Mouse (Mus musculus) natural killer cell, adult 2 months (primary cell): ENCODE data around the gene Adam12.

Experiments
- DNase-seq, 2 experiments: peaks; one replicate each; pipeline ENCODE4 v3.0.0; 2022; ENCODE audit warnings: low spot score in 2 of 2

The Adam12 gene

DNA sequence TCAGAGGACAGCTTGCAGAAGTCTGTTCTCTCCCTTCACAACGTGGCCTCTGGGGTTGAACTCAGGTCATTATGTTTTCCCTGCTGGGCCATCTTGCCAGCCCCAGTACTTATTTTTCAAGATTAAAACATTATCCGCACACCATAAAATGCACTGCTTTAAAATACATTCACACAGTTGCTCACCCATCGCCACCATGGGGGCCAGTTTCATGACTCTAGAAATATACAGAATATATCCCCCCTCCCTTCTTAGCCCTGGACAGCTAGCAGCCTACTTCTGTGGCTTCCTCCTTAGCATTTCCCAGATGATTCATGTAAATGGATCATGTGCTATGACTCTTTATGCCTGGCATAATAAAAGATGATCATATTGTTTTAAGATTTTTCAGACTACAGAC is 355.8 kb downstream of the Adam12 start:
- DNase-seq, result no peak

DNA sequence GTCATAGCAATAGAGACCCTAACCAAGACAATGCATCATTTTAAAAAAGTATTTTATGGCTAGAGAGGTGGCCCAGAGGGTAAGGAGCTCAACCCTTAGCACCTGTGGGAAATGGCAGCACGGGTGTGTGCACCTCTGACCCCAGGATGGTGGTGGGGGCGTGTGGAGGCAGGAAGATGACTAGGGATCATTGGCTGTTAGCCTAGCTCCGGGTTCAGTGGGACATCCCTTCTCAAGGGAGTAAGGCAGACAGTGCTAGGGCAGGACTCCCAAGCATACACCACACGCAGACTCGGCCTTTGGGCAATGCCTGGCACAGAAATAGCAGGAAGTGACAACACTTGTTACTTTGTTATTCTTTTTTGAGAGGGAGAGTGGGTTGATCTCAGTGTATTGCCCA is 359.2 kb downstream of the Adam12 start:
- no peak for DNase-seq

DNA sequence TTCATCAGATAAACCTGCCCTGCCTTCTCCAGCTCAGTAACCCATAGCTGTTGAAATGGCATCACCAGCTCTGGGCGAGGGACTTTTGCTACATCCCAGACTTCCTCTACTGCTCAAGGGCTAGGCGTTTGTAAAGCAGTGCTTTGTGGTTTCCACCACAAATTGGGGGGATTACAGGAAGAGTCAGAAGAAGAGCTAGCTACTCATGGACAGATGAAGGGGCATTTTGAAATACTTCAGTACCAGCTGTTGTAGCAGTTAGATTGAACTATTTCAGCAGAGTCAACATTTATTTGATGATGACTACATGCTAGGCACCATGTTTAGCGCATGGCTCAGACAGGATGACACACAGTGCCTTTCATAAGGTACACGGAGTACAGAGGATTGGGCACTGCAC is 361.7 kb downstream of the Adam12 start:
- no peak for DNase-seq

DNA sequence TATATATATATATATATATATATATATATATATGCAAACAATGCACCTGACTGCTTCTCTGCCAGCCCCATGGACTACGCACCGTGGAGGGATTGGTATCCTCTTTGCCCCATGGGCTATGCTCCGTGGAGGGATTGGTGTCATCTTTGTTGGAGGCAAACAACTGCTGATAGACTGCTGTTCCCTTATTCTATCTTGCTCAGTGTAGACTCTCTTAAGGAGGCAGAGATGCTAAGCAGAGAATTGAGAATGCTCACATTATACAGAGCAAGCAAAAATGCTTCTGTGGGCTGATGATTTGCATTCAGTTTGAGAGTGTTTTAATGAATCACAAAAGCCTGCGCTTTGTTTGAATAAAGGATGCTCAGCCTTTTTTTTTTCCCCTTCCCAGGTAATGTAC is 368.3 kb downstream of the Adam12 start:
- DNase-seq, result no peak

- DNase-seq, result no peak
Observed at GRCm38 (mm10) chr7:133863151-133863550, 368.8 kb downstream of the Adam12 start.

DNA sequence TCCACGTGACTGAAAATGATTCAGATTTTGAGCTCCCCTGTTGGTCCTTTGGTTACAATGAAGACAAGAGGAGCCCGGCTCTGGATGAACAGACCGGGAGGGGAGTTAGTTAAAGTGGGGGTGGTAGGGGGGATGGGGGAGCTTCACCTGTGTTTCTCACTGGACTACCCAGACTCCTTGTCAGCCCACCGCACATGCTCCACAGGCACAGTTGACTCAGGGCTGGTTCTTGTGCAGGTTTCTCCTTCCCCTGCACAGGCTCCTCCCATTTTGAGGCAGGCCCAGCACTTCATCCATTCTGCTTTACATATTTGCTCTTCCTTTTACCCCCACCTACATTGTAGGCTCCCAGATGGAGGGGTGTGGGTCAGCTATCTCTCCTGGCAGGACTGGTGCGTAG is 369.2 kb downstream of the Adam12 start:
- DNase-seq, result no peak

- DNase-seq, result no peak
Observed at GRCm38 (mm10) chr7:133862233-133862632, 369.7 kb downstream of the Adam12 start.

- no peak for DNase-seq
Observed at GRCm38 (mm10) chr7:133859548-133859947, 372.4 kb downstream of the Adam12 start.

DNA sequence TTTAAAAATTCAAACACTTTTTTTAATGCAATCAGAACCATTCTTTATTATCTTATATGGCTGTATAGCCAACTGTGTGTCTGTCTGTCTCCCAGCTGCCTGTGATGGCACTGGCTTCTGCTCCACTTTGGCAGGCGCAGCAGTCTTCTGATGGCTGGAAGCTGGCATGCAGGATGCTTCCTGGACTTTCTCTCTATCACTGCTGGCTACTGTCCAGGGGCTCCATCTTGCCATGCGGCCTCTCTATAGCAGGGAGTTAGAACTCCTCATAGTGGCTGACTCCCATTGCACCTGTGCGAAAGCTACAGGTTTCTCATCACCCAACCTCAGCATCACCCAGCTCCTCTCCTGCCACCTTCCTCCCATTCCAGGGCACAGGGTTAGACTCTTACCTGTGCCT is 373.4 kb downstream of the Adam12 start:
- DNase-seq, result no peak

GRCm38 (mm10) chr7:133856278-133856677 is 375.7 kb downstream of the Adam12 start:
- DNase-seq, result peak; percentile 2 to 4

GRCm38 (mm10) chr7:133850735-133851134 is 381.2 kb downstream of the Adam12 start:
- DNase-seq, result no peak

- no peak for DNase-seq
Observed at GRCm38 (mm10) chr7:133848180-133848579, 383.8 kb downstream of the Adam12 start.

DNA sequence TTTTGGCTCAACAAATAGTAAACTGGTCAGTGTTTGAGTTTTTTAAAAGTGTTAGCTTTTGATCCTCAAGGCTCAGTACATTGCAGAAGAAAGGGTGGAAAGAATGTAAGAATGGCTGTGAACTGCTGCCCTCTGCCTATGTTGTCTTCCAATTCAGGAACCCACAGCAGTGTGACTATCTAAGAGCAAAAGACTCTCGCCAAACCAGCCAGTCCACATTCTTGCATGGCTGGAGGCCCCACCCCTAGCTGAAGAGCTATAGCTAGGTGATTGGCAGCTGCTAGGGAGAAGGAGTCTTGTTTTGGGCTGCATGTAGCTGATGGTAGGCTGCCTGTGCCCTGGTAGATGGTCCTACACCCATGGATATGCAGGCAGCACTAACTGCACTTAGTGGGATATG is 384.8 kb downstream of the Adam12 start:
- DNase-seq, result no peak

GRCm38 (mm10) chr7:133842079-133842478 is 389.9 kb downstream of the Adam12 start:
- no peak for DNase-seq

DNA sequence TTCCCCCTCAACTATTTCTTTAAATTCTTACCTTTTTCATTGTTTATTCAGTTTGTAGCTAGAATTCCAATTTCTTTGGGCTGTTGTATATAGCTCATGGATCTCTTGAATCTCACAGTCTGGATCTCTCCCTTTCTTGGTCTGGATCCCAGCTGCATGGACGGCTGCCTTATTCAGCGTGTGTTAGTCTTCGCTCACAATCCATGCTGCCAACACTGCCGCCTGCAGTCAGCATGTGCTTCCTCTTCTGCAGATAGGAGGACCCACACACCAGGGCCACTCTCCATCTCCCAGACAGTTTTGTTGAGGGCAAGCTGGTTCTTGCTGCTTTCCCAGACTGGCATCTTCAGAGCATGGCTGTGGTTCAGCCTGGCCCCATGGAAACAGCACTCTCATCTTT is 392.4 kb downstream of the Adam12 start:
- no peak for DNase-seq
